Mouse (Mus musculus): ENCODE data around the gene Fgf11. TPM values are rescaled to one million over a fixed set of nuclear protein-coding genes. Genes with fewer than 3 reads are reported as not detected.

Gene Fgf11
- polyA plus RNA-seq, 1 experiment from 2014 or later: 6.2 TPM

DNA sequence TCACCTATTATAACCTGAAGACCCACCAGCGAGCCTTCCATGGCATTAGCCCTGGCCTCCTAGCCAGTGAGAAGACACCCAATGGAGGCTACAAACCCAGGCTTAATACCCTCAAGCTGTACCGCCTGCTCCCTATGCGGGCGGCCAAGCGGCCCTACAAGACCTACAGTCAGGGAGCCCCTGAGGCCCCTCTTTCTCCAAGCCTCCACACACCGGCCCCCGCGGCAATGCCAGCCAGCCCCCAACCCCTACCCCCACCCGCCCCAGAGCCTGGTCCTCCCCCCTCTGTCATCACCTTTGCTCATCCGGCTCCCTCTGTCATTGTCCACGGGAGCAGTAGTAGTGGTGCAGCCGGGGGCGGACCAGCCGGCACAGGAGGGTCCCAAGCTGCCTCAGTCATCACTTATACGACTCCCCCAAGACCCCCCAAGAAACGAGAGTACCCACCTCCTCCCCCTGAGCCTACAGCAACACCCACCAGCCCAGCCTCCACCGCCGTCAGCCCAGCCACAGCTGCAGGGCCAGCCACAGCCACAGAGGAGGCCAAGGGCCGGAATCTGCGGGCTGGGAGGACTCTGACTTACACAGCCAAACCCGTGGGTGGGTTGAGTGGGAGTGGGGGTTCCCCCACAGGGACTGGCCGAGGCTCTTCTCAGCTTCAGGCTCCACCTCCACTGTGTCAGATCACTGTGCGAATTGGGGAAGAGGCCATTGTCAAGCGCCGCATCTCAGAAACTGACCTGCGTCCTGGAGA lies 24.0 kb downstream of the Fgf11 start:
- 65% methylated on average over 26 of the region's 26 CpGs for WGBS
- Histone ChIP-seq H3K4me2 (replicated peaks) (no peak overlapping the region), H3K36me3 (peaks cover 8% of the 10 kb centered on the region), H3K9ac (replicated peaks) (no peak overlapping the region), H3K27ac (replicated peaks) (no peak overlapping the region), H3K4me3 (no peak overlapping the region), H3K9me3 (no peaks in the 10 kb centered on the region), H3K27me3 (no peaks in the 10 kb centered on the region), H3K4me1 (no peaks in the 10 kb centered on the region)
- ATAC-seq (replicated peaks): 0 out of 2 replicates have a peak, but pooled peaks have one; percentile 41

DNA sequence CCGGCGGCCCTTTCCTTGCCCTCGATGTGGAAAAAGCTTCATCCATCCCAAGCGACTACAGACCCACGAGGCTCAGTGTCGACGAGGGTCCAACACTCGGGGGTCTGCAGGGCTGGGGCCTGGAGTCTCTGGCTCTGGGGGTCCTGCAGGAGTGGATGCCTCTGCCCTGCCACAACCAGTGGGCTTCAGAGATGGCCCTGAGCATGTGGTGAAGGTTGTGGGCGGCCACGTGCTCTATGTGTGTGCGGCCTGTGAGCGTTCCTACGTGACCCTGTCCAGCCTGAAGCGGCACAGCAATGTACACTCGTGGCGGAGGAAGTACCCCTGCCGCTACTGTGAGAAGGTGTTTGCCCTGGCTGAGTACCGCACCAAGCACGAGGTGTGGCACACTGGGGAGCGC lies 25.2 kb downstream of the Fgf11 start:
- ATAC-seq (replicated peaks): no peak
- H3K9ac ChIP-seq (replicated peaks): no peak overlapping the region
- WGBS: 89% methylated on average over 20 of the region's 20 CpGs
- H3K9me3 ChIP-seq: no peaks in the 10 kb centered on the region
- H3K4me3 ChIP-seq: no peak overlapping the region
- H3K4me2 ChIP-seq (replicated peaks): no peak overlapping the region
- H3K4me1 ChIP-seq: no peaks in the 10 kb centered on the region
- H3K27ac ChIP-seq (replicated peaks): no peak overlapping the region
- peaks cover 8% of the 10 kb centered on the region for H3K36me3 ChIP-seq
- H3K27me3 ChIP-seq: no peaks in the 10 kb centered on the region

DNA sequence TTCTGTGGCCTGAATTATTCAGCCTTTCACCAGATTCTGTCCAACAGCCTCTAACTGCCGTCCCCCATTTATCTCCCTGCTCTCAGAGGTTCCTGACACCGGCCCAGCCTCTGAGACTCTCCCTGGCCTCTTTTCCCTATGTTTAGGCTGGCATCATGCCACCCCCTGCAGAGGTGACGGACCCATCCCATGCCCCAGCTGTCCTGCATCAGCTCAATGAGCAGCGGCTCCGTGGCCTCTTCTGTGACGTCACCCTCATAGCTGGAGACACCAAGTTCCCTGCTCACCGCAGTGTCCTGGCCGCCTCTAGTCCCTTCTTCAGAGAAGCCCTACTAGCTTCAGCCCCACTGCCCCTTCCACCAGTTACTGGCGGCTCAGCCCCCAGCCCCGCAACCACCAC lies 25.9 kb downstream of the Fgf11 start:
- Histone ChIP-seq H3K27ac (replicated peaks) (no peak overlapping the region), H3K4me1 (no peaks in the 10 kb centered on the region), H3K4me3 (no peak overlapping the region), H3K36me3 (peaks cover 8% of the 10 kb centered on the region), H3K9me3 (no peaks in the 10 kb centered on the region), H3K27me3 (no peaks in the 10 kb centered on the region), H3K4me2 (replicated peaks) (no peak overlapping the region), H3K9ac (replicated peaks) (no peak overlapping the region)
- WGBS: 76% methylated on average over 10 of the region's 10 CpGs
- ATAC-seq (replicated peaks): no peak

DNA sequence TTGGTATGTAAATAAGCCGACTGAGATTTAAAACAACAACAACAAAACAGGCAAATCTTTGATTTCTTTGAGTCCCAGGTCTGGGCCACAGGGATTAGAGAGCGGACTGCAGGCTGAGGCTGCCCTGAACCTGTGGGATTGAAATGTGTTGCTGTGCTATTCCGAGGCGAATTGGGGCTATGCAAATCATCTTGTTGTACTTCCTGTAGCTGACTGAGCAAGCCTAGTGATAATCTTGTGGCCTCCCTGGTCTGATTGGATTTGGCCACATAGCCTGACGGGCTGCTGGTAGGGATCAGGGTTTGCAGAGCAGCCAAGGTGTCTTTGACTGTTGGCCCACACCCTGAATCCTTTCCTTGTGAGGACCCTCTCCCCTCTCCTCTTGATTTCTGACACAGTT lies 26.7 kb downstream of the Fgf11 start:
- H3K9ac ChIP-seq (replicated peaks): no peak overlapping the region
- H3K4me1 ChIP-seq: no peaks in the 10 kb centered on the region
- H3K27me3 ChIP-seq: no peaks in the 10 kb centered on the region
- no peaks in the 10 kb centered on the region for H3K9me3 ChIP-seq
- H3K27ac ChIP-seq (replicated peaks): no peak overlapping the region
- peaks cover 8% of the 10 kb centered on the region for H3K36me3 ChIP-seq
- ATAC-seq (replicated peaks): no peak
- no peak overlapping the region for H3K4me3 ChIP-seq
- 56% methylated on average over 5 of the region's 5 CpGs for WGBS
- H3K4me2 ChIP-seq (replicated peaks): no peak overlapping the region

DNA sequence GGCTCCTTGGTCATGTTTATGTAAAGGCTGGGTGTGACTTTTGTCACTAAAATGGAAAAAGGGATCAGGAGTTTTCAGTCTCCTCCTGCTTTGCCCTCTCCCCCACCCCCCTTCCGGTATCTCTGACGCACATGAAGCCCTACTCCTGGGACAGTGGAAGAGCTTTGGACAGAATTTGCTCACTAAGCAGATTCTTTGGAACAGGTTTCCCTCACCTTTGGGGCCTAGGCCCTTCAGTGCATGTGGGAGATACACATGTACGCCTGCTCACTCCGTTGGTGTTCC lies 34.1 kb downstream of the Fgf11 start:
- H3K27ac ChIP-seq (replicated peaks): no peak overlapping the region
- peaks cover 23% of the 10 kb centered on the region for H3K4me1 ChIP-seq
- 79% methylated on average over 4 of the region's 4 CpGs for WGBS
- H3K9me3 ChIP-seq: no peaks in the 10 kb centered on the region
- H3K27me3 ChIP-seq: no peaks in the 10 kb centered on the region
- no peaks in the 10 kb centered on the region for H3K36me3 ChIP-seq
- no peak overlapping the region for H3K9ac ChIP-seq (replicated peaks)
- peak overlapping the region; percentile 51; the same call in 1 of the 2 replicates for H3K4me2 ChIP-seq (replicated peaks)
- H3K4me3 ChIP-seq: peak overlapping the region; percentile 79; the same call in 1 of the 2 replicates
- no peak for ATAC-seq (replicated peaks)

DNA sequence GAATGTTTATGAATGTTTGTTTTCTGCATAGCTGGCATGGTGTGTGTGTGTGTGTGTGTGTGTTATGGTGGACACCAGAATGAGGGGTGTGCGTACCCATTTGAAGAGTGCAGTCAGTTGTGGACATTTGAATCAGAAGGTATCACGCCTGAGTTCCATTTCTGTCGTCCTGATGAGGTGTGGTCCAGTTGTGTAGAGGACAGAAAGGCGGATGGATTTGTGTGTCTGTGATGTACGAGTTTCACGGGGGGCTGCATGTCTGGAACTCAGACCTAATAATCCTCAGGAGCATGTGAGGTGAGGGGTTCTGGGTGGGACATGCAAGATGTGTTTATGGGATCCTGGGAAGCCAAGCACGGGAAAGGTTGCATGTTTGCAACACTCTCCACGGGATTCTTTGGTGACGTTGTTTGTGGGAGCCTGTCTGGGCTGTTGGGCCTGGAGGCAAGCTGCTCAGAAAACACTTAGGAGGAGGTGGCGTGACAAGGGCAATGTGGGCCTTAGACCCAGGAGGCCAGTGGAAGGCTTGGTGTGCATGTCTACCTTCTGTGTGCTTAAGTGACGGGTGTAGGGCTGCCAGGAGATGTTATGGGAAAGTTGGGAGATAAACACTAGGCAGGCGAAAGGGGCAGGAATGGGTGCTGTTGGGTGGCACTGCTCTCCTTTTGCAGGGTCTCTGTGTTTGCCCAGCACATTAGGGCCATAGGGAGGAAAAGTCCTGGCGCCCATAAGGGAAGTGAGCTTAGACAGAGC lies 34.6 kb downstream of the Fgf11 start:
- Histone ChIP-seq H3K9ac (replicated peaks) (peak overlapping the region; percentile 92), H3K9me3 (no peaks in the 10 kb centered on the region), H3K4me3 (peak overlapping the region; percentile 79), H3K36me3 (no peaks in the 10 kb centered on the region), H3K27ac (replicated peaks) (0 out of 2 replicates have a peak overlapping the region, but pooled peaks have one; percentile 76), H3K4me2 (replicated peaks) (peak overlapping the region; percentile 51), H3K4me1 (peaks cover 23% of the 10 kb centered on the region), H3K27me3 (no peaks in the 10 kb centered on the region)
- WGBS: 67% methylated on average over 13 of the region's 13 CpGs
- no peak for ATAC-seq (replicated peaks)

DNA sequence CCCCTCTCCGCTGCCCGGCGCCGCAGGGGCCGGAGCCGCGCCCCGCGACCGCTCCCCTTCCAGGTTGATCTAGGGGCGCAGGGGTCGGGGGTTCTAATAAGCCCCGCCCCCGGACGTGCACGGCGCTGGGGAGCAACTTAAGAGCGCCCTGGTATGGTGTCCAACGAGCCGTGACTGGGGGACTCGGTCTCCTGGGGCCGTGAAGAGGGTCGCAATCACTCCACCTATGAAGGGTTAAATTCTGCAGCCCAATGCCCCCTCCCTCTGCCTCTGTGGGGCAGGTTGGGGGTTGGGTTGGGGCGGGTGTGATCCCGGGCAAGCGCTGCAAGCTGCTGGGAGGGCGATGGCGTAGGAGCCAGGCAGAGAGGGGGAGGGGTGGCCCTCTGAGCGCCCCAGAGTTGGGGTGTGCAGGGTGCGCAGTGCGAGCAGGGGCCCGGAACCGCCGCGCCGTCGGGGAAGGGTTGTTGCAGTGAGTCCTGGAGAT lies 35.5 kb downstream of the Fgf11 start:
- H3K27me3 ChIP-seq: no peaks in the 10 kb centered on the region
- H3K4me2 ChIP-seq (replicated peaks): peak overlapping the region; percentile 51
- H3K4me3 ChIP-seq: peak overlapping the region; percentile 79
- H3K36me3 ChIP-seq: no peaks in the 10 kb centered on the region
- peak overlapping the region; percentile 92 for H3K9ac ChIP-seq (replicated peaks)
- peak; percentile 78 for ATAC-seq (replicated peaks)
- peaks cover 23% of the 10 kb centered on the region for H3K4me1 ChIP-seq
- 1% methylated on average over 36 of the region's 37 CpGs for WGBS
- H3K9me3 ChIP-seq: no peaks in the 10 kb centered on the region
- H3K27ac ChIP-seq (replicated peaks): peak overlapping the region; percentile 76

DNA sequence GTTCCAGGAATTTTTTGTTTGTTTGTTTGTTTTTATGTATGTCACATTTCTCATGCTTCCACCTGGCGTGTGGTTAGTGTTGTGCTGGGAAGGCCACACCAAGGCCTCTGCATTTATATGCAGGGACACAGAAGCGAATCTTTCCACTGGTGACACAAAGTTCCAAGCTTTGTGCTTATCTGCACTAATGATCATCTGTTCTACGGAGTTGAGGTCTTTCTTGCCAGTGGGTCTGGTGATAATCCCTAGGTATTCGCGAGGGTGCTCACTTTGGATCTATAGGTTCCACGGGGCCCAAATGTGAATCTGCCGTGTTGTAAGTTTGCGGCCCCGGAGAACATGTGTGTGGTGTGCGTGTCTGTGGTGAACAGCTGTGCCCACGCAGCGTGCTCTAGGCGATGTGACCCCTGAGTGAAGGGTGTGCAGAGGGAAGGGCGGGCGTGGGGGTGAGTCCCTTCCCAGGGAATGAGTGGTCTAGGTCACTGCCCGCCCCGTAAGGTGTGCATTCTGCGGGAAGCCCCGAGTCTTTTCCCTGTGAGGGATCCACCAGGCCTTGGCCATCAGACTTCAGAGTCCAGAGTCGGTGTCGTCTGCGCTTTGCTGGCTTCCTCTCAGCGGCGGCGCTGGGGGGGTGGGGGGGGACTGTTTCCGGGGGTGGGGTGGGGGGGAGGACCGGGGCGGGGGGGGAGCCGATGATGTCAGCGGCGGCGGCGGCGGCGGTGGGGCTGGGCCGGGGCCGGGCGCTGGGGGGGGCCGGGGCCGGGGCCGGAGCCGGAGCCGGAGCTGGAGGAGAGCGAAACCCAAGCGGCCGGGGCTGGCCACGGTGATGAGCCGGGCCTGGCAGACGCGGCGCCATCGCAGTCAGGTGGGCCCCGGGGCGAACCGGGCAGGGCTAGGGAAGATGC lies 36.2 kb downstream of the Fgf11 start, which contains the start of gene Zbtb4:
TSS of gene Zbtb4 (plus strand) at position 692 of the 905 bp plus-strand sequence.
- H3K27me3 ChIP-seq: no peaks in the 10 kb centered on the region
- H3K27ac ChIP-seq (replicated peaks): peak within 1 kb of the TSS; percentile 76
- no peaks in the 10 kb centered on the region for H3K9me3 ChIP-seq
- peak within 1 kb of the TSS; percentile 51 for H3K4me2 ChIP-seq (replicated peaks)
- peak; percentile 60 for ATAC-seq (replicated peaks)
- 17% methylated on average over 51 of the region's 55 CpGs for WGBS
- H3K36me3 ChIP-seq: no peaks in the 10 kb centered on the region
- H3K4me1 ChIP-seq: peaks cover 29% of the 10 kb centered on the region
- peak within 1 kb of the TSS; percentile 79 for H3K4me3 ChIP-seq
- peak within 1 kb of the TSS; percentile 92 for H3K9ac ChIP-seq (replicated peaks)

DNA sequence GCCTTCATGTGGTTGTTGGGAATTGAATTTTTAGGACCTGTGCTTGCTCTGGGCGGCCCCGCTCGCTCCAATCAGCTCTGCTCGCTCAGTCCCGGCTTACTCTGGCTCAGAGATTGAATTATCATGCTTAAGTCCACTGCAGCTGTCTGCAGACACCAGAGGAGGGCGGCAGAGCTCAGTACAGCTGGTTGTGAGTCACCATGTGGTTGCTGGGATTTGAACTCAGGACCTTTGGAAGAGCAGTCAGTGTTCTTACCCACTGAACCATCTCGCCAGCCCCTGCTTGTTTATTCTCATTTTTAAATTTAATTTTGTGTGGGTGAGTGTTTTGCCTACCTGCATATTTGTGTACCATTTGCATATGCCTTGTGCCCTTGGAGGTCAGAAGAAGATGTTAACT lies 38.1 kb downstream of the Fgf11 start:
- Histone ChIP-seq H3K4me1 (peaks cover 39% of the 10 kb centered on the region), H3K27me3 (no peaks in the 10 kb centered on the region), H3K36me3 (no peaks in the 10 kb centered on the region), H3K9ac (replicated peaks) (no peak overlapping the region), H3K9me3 (no peaks in the 10 kb centered on the region), H3K27ac (replicated peaks) (no peak overlapping the region), H3K4me2 (replicated peaks) (no peak overlapping the region), H3K4me3 (no peak overlapping the region)
- no peak for ATAC-seq (replicated peaks)
- 76% methylated on average over 7 of the region's 7 CpGs for WGBS

DNA sequence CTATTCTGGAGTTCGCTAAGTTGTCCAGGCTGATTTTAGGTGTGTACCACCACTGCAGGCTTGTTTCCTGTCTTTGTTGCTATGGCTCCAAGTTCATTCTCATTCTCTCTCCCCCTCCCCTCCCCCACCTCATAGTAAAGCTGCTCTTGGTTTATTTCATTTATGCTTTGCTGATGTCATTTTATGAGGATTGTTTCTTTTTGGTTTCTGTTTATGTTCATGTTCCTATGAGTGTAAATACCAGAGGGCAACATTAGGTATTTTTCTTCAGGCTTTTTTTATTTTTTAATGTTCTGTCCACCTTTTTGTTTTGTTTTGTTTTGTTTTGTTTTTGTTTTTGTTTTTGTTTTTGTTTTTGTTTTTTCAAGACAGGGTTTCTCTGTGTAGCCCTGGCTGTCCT lies 39.8 kb downstream of the Fgf11 start, which contains the start of gene Slc35g3:
TSS of gene Slc35g3 (minus strand) at position 101 of the 400 bp plus-strand sequence.
- 72% methylated on average over 1 of the region's 1 CpGs for WGBS
- Histone ChIP-seq H3K4me1 (peaks cover 37% of the 10 kb centered on the region), H3K27me3 (no peaks in the 10 kb centered on the region), H3K4me2 (replicated peaks) (no peak within 1 kb of the TSS), H3K27ac (replicated peaks) (peak within 1 kb of the TSS; percentile 100; the same call in 1 of the 2 replicates), H3K9me3 (no peaks in the 10 kb centered on the region), H3K4me3 (no peak within 1 kb of the TSS), H3K36me3 (no peaks in the 10 kb centered on the region), H3K9ac (replicated peaks) (no peak within 1 kb of the TSS)
- no peak for ATAC-seq (replicated peaks)

DNA sequence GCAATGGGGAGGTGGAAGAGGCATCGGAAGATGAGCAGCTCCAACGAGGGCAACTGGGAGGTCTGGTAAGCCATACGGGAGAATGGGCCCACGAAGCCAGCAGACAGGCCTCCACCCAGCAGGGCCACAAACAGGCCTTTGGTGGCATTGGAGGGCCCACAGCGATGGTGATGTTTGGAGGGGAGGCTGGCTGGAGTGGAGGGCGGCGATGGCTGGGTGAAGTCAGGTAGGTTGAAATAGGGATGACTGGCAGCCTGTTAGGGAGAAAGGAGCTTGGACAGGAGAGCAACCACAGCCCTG lies 40.8 kb downstream of the Fgf11 start:
- H3K9me3 ChIP-seq: no peaks in the 10 kb centered on the region
- peak overlapping the region; percentile 100 for H3K27ac ChIP-seq (replicated peaks)
- H3K4me2 ChIP-seq (replicated peaks): no peak overlapping the region
- no peak overlapping the region for H3K9ac ChIP-seq (replicated peaks)
- no peaks in the 10 kb centered on the region for H3K27me3 ChIP-seq
- 94% methylated on average over 7 of the region's 7 CpGs for WGBS
- H3K4me3 ChIP-seq: no peak overlapping the region
- H3K4me1 ChIP-seq: peaks cover 40% of the 10 kb centered on the region
- no peaks in the 10 kb centered on the region for H3K36me3 ChIP-seq
- no peak for ATAC-seq (replicated peaks)
